Mouse (Mus musculus) right cerebral cortex, postnatal 14 days (tissue): ENCODE measurements around the gene Tyk2.

Experiments
- DNase-seq: peaks from one replicate; pipeline ENCODE4 v3.0.0; 2022

Gene Tyk2

DNA sequence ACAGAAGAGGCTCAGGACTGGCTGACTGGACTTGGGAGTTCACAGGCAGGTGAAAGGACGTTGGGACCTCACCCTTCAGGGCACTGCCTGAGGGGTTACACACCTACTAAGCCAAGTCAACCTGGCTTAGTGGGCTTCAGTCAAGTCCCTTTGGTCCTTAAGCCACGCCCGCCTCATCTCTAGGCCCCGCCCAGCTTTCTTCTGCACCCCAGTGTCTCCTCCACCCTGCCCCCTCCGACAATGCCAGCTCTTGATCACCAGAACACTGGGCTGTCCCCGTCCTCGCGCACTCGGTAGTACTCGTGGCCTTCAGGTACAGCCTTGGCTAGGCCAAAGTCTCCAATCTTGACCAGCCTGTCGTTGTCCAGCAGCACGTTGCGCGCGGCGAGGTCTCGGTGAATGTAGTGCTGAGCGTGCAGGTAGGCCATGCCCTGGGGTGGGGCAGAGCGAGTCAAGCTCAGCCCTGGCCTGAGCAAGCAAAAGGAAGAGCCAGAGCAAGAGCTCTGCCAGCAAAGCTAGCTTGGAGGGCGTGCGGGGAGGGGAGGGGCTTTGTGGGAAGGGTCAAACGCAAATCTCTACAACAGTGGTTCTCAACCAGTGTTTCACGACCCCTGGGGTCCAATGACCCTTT lies 23.3 kb downstream of the Tyk2 start:
- no peak for DNase-seq

DNA sequence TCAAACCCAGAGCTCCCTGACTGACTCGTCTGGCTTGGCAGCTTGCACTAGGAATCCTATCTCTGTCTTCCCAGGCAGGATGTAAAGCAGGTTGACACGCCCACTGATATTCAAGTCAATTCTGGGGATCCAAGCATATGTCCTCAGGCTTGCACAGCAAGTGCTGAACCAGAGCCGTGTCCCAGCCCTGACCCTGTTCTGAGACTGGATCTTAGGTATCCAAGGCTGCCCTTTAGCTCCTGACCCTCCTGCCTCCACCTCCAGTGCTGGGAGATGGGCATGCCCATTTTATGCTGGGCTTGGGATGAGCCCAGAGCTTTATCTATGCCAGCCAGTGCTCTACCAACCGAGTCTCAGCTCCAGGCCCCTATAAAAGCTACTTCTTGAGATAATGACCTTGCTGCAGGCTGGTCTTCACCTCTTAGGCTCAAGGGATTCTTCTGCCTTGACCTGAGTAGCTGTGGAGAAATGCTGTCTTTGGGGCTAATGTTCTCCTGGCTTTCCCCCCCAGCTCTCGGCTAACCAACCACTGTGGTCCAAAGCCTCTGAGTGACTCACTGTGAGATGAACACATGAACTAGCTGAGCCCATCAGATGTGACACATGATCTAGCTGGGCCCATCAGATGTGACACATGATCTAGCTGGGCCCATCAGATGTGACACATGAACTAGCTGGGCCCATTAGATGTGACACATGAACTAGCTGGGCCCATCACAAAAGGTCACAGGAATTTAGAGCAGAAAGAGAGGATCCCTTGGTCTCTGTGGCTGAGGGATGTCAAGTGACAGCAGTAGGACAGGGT lies 25.1 kb downstream of the Tyk2 start:
- no peak for DNase-seq

DNA sequence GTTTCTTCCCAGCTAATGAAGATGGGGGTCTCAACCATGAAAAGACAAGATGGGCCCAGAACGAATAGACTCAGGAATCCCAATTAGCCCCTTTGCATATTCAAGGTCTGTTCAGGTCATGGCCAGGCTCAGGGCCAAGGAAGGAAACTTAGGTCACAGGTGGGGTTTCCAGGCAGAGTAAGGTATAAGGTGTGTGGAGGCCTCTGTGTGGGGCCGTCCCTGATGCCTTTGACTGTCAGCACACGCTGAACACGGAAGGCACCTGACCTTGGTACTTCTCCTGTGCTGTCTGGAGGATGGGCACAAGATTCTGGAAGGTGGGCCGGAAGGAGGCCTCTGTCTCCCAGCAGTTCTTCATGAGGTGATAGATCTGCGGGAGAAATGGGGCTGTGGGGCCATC lies 26.2 kb downstream of the Tyk2 start:
- DNase-seq: no peak

DNA sequence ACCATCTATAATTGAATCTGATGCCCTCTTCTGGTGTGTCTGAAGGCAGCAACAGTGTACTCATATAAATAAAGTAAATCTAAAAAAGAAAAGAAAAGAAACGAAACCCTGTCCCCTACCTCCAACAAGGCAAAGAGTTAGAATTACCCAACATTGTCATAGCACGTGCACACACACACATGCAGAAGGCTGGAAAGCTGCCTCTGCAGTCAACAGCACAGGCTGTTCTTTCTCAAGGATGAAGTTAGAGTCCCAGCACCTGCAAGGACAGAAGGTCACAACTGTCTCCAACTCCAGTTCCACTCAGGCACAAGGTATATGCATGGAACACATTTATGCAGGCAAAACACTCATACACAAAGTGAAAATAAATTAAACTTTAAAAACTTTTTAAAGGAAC lies 29.0 kb downstream of the Tyk2 start:
- DNase-seq: no peak

DNA sequence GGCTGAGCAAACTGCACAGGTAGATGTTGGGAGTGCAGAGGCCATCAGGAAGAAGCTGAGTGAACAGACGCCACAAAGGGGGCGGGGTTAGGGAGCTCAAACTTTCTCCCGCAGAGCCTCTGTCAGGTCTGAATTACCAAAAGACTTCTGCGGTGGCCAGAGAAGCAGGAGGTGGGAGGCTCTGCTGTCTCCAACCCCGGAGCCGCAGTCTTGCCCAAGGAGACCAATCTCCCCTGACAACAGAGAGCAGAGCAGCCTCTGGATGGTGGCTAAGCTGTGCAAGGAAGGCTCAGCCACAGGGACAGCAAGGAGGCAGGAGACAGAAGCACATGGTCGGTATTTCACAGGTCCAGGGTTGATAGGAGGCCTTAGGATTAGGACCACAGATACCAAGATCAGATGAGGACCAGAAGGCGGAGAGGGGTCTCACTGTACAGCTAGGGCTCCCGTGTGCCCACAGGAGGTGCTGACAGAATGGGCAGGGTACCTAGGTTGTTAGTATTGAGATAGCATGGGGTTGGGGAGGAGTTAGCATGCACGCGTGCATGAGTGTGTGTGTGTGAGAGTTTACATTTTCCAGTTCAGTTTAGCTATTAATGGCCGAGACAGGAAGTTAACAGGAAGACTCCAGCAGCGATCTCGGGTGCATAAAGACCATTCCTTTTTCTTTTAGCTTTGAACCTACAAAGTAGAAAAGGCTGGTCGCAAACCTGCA lies 30.4 kb downstream of the Tyk2 start:
- no peak for DNase-seq

DNA sequence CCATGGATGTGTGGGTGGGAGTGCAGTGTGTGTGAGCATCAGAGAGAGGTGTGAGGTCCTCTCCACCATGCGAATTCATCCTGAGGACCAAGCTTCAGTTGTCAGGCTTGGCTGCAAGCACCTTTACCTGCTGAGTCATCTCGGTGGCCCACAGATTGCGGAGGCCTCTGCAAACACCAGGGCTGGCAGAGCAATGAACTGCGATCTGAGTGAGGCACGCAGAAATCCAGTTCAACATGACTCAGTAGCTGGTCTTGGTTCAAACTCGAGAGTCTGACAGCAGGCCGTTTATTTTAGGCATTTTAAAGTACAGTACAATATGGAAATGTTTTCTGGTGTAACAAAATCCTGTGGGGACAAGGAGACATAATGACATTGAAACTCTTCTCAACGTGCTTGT lies 33.2 kb downstream of the Tyk2 start:
- DNase-seq: no peak

DNA sequence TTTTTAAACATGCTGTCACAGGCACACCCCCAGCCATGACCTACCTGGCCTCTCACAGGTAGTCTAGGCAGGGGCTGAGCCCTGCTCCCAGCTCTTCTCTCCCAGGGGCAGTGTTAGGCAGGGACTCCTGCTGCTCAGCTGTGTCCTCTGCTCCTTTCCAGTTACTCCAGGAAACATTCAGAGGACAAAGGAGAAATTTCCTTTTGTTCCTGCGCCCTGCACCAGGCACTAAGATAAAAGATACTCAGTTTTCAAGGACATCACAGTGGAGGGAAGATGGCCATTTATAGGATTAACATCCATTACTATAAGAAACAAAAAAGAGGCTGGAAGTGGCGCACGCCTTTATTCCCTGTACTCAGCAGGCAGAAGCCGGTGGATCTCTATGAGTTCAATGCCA lies 35.1 kb downstream of the Tyk2 start:
- no peak for DNase-seq

DNA sequence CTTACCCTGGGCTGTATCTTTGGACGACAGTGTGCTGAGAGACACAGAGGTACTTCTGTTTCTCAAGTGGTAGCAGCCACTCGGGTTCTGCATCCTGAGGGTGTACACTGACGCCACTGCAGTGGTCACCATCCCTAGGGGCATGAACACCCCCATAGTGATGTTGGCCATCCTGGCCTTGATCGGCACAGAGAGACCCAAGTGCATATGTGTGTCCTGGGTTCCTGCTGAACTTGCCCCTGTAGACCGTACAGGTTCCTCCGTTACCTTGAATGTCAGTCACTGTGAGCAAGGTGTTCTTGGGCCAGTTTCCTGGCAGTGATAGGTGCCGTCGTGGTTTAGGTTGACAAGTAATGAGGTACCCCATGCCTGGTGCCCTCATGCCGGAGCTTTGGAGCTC lies 37.6 kb downstream of the Tyk2 start:
- no peak for DNase-seq

DNA sequence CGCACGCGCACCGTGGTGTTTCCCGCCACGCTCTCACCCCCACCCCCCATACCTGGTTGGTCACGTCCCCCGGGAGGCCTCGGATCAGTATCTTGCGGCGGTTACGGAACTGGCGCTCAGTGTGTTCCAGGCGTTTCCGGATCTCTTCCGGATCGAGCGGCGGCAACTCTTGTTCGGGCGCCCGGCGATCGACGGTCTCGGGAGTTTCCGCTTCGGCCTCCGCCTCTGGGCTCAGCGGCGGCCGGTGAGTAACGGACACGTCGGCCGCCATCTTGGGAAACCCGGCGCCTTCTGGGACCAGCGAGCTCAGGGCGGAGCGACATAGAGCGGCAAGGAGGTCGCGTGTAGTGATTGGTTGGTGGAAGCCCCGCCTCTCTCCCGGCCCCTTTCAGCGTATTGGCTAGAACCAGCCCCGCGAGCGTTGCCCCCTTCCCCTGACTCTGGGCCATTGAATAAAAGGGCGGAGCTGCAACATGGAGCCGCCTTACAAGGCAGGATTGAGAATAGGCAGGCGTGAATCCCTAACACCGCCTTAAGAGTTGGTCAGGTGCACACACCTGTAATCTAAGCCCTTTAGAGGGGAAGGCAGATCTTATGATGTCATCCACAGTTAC lies 39.2 kb downstream of the Tyk2 start, which contains the start of the genes Gm38431 and Raver1:
Gm38431 (minus strand) TSS at position 291 of the 614 bp plus-strand sequence.
Raver1 (minus strand) TSS at position 302 of the 614 bp plus-strand sequence.
- DNase-seq: peak; percentile 97

DNA sequence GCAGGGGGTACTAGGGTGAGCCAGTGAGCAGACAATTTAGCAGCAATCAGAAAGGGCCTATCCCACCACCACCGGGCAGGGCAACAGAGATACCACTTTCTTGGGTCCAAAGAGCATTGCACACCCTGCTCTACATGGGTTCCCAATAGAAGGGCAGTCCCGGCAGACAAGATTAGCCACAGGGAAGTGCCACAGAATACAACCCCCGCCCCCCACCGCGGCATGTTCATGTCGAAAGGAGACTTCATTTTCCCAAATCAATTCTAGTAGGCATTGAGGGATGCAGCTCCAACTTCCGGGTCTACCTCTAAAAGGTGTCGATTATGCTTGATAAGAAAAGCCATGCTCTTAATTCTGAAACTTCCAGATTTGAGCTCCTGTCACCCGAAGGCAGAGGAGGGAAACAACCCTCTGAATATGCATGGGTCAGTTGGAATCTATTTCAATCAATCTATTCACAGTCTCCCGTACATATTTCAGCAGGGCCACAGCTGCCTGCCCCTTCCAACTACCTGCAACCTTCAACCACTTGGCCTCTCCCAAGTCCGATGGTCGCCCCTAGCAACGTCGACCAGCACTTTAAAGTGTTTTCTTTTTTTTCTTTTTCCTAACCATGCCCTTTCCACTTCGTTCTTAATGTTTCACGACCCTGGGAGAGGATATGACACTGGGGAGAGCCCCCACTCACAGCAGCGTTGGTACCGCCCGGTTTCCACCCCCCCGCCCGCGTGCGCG lies 39.9 kb downstream of the Tyk2 start:
- DNase-seq: no peak

DNA sequence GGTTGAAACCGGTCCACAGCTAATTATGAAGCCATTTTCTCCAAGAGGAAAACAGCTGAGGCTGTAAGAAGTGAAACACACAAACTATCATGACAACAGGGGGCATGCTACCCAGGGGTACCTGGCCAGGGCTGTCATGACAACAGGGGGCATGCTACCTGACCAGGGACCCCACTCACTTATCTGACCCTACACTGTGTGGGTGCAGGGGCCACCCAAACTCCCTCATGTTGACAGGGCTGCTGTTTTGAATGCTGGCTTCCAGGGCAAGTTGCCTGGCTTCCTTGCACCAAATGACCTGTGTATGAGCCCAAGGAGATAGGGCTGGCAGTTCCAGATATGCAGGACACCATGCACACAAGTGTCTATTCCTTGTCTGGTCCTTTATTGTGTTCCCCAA lies 40.5 kb downstream of the Tyk2 start:
- no peak for DNase-seq

DNA sequence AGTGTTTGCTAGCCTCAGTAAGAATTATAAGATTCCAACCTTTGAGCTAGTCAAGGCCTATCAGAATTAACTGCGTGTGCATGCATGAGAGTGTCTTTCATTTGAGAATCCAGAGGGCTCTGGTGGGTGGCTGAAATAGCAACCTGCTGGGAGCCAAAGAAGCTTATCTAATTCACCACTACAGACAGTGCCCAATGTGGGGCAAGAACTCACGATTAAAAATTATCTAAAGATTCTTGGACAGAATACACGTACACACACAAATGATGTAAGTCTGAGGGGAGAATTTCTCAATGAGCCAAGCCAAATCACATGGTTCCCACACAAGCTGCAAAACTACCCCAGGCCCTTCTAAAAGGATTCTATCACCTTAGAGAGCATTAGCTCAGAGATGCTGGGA lies 47.7 kb downstream of the Tyk2 start:
- DNase-seq: no peak

DNA sequence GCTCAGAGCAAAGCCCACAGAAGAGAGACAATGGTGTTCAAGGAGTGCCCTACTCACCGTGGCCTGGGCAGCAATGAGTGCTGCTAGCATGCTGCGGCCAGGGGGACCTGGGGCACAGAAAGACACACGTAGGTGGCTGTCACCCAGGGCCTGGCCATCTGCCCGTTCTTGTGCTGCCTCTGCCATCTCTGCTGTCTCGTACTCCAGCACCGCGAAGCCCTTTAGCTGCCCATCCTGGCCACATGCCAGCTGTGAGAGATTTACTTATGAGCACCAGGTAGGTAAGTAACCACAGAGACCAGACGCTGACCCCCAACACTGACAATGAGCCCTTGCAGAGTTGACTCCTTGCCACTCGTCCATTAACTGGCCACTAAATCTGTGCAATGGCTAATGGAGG lies 49.9 kb downstream of the Tyk2 start:
- no peak for DNase-seq

DNA sequence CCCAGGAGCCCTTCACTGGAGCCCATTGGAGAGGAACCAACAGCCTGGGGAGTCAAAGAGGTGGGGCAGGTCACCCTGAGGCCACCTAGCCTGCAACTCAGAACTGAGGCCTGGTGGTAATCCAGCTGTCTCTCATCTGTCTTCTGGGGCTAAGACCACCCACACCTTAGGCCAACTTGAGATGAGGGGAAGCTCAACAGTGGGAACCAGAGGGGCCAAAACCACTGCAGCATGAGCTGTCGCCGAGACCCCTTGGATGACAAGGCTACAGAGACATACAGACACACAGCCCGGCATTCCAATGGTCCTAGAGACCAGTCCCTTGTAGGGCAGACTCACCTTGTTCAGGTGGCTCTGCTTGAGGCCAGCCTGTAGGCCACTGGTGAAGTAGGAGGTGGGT lies 55.4 kb downstream of the Tyk2 start:
- DNase-seq: no peak

DNA sequence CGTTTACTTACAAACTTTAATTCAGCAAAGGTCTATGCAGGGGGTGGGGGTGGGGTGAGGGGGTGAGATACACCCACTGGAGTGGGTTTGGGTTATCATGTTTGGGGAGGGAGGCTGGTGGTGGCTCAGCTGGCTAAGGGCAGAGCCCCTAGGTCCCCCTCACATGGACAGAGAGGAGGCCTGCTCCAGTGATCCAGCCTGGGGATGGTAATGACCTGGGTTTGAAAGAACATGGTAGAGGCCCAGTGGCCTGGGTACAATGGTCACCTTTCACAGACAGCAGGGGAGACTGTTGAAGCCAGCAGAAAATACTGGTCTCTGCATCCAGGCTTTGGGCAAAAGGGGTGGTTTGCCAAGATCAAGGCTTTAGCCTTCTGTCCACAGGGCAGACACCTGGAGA lies 56.9 kb downstream of the Tyk2 start:
- DNase-seq: no peak

DNA sequence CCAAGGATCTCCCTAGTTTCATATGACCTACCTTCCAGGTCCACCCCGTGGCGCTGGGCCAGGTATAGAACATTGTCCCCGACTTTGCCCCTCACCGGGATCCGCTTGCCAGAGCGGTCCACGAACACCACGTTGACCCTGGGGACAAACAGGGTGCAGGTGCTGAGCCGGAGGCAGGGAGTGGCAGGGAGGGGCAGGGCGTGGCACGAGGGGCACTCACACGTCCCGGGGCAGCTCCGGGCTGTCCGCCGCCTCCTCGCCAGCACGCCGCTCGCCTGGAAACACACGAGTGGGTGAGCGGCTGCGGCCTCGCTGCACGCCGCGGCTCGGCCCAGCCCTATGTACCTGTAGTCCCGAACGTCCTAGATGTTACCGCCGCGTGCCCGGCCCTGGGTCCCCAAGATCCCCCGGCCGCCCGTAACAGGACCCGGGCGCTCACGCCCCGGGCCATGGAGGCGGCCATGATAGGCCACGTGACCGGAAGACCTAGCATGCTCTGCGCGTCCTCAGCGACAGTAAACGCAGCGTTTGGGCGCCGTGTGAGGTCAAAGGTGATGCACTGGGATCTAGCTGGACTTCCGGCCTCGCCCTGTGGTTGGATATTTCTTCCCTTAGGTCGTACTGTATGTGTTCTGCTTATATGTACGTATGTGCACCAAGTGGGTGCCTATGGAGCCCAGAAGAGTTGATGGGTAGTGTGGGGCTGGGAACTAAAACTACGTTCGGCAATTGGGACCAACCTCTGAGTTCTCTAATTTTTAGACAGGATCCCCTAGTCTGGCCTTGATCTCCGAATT lies 57.8 kb downstream of the Tyk2 start, which contains the start of the genes Gm49373 and Fdx1l:
Gm49373 (minus strand) TSS at position 53 of the 797 bp plus-strand sequence.
Fdx1l (minus strand) TSS at position 571 of the 797 bp plus-strand sequence.
- DNase-seq: peak; percentile 93

DNA sequence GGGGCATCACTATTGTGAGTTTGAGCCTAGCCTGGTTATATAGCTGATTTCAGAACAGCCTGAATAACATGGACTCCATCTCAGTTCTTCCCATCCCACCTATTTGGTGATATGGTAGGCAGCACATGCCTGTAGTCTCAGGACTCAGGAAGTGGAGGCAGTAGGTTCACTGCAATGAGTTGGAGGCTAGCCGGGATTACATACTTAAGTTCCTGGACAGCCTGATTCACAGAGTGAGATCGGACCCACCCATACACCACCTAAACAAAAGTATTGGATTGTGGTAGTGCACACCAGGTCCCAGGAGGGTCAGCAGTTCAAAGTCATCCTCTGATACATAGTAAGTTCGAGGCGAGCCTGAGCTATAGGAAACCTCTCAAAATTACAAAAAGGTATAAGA lies 58.4 kb downstream of the Tyk2 start:
- no peak for DNase-seq

DNA sequence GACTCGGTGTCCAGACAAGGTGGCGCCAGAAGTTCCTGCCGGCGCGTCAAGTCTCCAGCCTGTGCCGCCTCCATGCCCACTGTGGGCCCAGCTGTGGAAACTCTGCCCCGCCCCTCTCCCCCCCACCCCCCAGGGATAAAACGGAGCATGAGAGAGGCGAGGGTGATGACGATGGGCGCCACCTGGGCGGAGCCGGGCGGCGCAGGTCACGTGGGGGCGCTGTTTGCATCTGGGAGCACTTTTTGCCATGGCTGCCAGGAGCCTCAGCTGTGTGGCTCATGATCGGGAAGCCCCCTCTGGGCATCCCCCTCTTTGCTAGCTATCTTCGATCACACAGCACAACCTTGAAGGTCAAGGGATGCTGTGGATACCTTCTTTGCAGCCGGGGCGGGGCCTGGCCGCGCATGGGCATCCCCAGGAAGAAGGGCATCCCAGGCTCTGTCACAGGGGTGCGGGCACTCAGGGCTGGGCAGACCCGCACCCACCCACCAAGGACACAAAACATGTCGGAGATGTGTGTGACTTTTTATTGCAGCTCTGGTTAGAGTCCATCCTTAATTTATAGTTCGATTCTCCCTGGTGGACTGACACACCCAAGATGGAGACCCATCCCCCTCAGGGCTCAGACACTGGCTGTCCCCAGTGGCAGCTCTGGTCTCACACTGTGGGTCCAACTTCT lies 63.9 kb downstream of the Tyk2 start, which contains the start of gene Zglp1:
Zglp1 (minus strand) TSS at position 88 of the 679 bp plus-strand sequence.
- DNase-seq: no peak

DNA sequence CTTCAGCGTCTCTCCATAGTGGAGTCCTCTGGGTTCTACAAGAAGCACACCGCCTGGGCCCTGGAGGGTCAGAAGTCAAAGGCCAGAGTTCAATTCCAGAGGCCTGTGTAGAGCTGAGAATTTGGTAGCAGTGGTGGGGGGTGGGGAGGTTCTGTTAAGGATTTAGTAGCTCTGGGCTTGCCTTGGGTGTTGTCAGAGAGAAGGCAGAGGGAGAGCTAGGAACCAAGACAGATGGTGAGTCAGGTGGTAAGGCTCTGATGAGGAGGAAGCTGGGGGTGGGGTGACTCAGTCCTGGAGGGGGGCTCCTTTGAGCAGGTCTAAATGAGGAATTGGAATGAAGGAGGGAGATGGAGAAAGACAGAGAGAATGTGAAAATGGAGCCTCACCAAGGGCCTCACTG lies 68.1 kb downstream of the Tyk2 start:
- peak; percentile 50 for DNase-seq
